Mouse (Mus musculus): ENCODE data around the gene Gm614. TPM values are rescaled to one million over a fixed set of nuclear protein-coding genes. Genes with fewer than 3 reads are reported as not detected.
A peak's percentile ranks its signal among the peaks of the same experiment; 100 is the strongest.

The Gm614 gene
- total RNA-seq (2022): not detected

DNA sequence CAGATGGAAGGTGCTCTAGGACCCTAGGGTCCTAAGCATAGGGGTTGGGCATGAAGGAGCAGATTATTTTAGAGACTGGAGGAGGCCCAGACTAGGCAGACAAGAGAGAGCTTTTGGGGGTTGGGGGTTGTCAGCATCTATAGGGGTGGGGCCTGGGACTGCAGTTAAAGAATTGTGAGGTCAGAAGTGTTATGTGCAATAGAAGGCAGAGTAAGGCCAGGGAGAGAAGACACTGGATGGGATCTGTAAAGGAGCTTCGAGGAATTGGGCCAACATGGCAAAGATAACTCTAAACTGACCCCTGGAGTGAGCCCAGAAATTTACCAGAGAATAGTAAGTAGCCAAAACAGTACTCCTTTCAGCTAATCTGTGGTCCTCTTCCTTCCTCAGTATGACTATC, at the start of gene Gm614:
Gene Gm614, minus strand, starts transcription at position 101 of the 400 bp plus-strand sequence.
- DNase-seq (ENCODE audit: low spot score in 2 of 2): no peak

DNA sequence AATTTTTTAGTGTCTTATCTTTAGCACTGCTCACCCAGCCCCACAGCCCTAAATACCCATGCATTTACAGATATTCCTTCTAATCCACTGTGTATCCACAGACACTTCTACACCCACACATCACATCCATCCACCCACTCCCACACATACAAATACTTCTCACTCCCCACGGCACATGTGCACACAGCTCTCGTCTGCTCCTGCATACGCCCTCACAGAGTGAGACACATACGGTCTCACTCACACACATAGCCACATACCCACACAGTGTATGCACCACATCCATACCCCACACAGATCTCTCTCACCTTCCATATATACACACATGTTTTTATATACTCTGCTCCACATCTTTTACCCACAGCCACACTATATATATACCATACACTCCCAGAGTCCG, 45.5 kb upstream of the Gm614 start:
- no peak for DNase-seq (ENCODE audit: low spot score in 2 of 2)

DNA sequence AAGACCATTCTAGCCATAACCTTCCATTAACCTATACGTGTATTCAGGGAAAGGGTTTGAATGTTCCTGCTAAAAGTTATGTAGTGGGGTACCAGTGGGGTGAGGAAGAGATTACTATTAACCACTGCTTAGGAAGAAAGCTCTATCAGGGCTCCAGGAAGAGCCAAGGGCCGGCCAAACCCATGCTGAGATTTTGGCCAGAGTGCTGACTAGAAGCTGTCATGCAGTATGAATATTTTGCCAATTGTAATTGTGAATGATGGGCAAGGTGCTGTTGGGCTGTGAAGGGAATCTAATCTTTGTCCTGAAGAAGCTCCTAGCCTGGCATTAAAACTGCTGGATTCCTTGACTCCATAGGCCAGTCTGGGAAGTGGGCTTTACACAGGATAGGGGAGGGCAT, 40.9 kb upstream of the Gm614 start:
- no peak for DNase-seq (ENCODE audit: low spot score in 2 of 2)

DNA sequence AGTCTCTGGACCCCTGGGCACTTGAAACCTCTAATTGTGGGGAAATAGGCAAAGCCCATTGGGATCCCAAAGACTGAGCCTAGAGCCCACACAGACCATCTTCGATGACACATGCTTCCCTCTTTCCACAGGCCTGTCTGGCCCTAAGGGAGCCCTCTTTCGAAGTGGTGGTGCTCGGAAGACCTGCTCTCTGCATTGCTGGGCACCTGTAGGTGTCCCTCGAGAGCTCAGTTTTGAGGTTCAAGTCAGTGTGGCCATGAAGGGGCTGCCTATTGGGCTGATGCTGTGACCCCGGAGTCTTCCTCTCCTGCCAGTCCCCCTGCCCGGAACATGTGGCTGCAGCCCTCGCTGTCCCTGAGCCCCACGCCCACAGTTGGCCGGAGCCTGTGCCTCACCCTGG, 37.9 kb upstream of the Gm614 start:
- DNase-seq (ENCODE audit: low spot score in 2 of 2): no peak

DNA sequence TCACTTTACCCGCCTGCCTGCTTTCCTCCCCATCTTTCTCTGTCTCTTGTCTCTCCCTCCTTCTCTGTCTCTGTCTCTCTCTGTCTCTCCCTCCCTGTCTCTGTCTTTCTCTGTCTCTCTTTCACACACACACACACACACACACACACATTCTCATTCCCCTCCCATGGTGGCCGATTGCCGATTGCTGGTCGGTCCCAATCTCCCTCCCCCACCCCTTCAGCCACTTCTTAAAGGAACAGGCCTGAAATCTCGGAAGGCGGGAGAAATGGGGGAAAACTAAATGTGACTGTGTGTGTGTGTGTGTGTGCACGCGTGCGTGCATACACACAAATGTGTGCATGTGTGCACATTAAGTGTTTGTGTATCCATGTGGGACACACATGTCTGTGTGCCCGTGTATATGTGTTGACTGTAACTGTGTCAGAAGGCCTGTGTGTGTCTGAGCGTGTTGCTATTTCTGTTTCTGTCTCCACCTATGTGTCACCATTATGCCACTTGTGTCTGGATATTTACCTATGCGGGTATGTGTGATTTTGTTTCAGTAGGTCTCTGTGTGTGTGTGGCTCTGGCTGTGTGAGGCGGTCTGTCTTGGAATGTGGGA, 36.7 kb upstream of the Gm614 start:
- no peak for DNase-seq (ENCODE audit: low spot score in 2 of 2)

DNA sequence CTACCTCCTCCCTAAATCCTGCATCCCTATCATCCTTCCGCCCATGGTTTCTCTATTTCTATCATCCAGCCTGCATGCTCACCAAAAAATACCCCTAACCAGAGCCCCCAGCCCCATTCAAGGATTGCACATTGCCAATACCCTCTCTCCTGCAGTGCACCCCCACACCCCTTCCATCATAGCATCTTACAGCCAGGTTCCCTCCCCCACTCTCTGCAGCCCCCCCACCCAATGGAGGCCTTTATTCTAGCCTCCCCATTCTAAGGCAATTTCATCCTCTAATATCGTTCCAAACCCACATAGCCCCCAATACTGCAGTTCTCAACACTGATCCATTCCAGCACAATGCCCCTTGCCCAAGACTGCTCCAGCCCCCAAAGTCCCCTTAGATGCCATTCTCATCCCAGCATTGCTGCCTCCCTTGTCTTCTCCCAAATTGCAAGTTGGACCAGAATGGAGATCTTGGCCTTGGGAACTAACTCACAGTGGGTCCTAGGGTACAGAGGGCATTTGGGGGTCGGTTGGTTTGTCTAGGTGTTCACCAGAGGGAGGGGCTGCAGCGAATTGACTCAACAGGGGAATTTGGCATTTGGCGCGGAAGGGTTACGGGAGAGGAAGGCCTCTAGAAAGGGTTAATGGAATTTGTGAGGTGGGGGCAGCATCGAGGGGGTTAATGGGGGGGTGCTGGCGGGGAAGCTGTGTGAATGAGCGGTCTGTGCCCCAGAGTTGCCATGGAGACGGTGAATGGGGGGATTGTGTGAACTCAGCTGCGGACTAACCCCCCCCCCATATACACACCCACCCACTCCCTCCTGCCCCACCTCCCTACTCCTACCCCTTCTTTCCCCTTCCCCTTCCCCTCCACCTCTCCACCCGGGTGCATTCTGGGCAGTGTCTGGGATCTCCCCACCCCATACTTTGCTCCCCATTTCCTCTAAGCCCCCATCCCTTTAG, 36.0 kb upstream of the Gm614 start:
- DNase-seq (ENCODE audit: low spot score in 2 of 2): no peak

DNA sequence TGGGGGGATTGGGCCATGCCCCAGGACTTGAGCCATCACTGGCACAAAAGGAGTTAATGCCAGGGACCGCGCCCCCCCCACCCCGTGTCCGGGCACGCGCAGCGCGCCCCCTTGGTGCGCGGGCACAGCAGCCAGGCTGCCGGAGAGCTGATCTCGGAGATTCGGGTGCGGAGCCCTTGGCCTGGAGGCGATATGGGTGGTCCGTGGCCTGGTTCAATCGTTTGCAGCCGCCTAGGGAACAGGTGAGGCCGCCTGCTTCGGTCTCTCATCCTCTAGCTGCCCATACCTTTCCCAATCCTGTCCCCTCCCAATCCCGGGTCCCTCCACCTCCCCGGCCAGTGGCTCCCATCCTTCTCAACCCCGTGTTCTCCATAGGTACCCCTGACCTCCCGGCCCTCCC, 35.3 kb upstream of the Gm614 start, which contains the start of gene Nlgn3:
Gene Nlgn3, plus strand, starts transcription at position 114 of the 400 bp plus-strand sequence.
- no peak for DNase-seq (ENCODE audit: low spot score in 2 of 2)

DNA sequence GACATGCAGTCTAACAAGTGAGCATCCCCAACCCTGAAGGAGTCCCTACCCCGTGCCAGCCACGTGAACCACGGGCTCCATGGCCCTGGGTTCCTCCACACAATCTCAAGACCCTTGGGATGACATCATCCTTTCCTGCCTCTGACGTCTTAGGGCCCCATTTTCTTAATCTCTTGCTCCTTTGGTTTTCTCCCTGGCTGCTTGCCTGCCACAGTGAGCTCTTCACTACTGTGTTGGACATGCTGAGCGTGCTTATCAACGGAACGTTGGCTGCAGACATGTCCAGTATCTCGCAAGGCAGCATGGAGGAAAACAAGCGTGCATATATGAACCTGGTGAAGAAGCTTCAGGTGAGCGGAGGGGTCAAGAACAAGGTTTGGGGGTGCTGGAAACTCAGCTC, 26.3 kb upstream of the Gm614 start:
- no peak for DNase-seq (ENCODE audit: low spot score in 2 of 2)

DNA sequence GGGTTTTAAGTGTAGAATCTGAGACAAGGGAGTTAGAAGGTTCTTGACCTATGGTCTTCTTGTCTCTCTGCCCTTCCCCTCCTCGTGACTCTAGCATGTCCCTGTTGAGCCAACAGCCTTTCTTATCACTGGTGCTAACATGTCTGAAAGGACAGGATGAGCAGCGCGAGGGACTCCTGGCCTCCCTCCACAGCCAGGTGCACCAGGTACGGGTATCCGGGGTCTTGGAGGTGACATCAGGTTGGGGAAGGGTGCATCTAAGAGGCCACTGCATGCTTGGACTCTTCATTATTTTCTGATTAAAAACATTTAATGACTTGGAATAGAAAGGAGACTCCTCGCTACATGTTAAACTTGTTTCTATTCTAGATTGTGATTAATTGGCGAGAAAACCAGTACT, 25.2 kb upstream of the Gm614 start:
- no peak for DNase-seq (ENCODE audit: low spot score in 2 of 2)

DNA sequence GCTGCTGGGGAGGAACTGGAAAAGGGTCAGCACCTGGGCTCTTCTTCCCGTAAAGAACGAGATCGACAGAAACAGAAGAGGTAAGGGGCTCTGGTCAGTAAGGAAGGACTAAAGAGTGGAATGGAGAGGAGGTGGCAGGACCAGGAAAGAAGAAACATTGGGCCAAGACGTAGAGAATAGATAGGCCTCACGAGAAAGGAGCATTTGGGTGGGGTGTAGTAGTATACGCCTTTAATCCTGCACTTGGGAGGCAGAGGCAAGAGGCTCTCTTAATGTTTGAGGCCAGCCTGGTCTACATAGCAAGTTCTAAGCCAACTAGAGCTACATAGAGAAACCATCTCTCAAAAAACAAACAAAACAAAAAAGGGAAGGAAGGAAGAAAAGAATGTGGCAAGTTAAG, 24.6 kb upstream of the Gm614 start:
- no peak for DNase-seq (ENCODE audit: low spot score in 2 of 2)

DNA sequence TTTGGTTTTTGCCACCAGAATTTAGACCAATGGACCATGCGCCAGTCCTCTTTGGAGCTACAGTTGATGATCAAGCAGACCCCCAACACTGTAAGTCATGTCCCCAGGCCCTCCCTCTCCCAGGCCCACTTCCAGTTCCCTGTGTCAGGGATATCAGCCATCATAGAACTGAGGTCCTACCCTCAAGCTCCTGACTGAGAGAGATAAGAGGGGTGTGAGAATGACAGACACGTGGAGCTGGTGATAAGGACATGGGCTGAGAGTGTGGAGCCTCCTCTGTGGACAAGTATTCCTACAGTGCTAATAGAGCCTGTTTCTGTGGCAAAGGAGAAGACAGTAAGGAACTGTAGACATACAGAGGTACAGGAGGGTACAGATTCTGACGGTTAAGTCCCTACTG, 23.8 kb upstream of the Gm614 start:
- DNase-seq (ENCODE audit: low spot score in 2 of 2): no peak

DNA sequence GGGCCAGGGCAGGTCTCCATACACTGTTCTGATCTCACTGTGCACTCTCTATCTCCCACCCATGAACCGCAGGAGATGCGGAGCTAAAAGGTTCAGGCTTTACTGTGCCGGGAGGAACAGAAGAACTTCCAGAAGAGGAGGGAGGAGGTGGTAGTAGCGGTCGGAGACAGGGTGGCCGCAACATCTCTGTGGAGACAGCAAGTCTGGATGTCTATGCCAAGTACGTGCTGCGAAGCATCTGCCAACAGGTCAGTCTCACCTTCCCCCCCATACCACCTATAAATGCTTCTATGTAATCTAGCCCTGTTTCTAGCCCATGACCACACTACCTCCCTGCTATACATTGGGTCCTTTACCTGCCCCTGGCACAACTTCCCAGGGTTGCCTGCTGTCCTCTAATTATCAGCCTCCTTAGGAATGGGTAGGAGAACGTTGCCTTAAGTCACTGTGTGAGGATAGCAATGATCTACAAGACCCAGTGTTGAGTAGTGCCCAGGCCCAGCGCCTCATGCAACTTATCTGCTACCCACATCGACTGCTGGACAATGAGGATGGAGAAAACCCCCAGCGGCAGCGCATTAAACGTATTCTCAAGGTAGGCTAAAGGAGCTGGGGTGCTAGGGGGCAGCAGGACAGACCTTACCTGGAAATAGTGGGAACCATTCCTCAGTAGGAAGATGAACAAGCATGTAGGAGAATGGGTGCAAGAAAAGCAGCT, 22.3 kb upstream of the Gm614 start:
- DNase-seq (ENCODE audit: low spot score in 2 of 2): no peak

DNA sequence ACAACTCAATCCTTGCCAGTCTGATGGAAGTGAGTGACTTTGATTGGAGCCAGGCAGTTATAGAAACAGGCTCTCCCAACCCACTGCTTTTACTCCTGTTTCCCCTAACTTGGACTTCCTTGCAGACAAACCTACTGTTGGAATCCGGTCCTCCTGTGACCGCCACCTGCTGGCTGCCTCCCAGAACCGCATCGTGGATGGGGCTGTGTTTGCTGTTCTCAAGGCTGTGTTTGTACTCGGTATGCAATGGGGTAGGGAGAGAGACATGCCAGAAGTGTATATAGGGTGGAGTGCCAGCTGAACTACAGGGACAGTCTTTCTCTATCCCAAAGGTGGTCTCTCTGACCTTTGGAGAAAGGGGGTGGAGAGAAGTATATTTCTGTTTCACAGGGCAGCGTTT, 21.7 kb upstream of the Gm614 start:
- DNase-seq (ENCODE audit: low spot score in 2 of 2): no peak

DNA sequence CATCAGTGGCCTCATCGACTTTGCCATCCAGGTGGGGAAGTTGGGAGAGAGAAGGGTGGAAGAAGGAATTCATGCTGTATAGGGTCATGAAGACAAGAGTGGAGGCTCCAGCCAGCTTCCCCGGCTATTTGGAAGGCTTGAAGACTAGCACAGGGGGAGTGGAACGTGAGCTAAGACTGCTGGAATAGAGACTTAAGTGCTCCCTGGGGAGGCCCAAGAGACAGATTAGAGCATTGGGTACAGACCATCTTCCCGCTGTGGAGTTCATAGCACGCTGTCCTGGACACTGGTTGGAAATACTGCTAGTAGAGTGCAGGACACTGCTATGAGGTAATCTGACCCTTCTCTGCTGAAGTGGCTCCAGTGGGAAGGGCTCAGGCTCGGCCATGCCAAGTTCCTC, 19.0 kb upstream of the Gm614 start:
- DNase-seq (ENCODE audit: low spot score in 2 of 2): no peak

DNA sequence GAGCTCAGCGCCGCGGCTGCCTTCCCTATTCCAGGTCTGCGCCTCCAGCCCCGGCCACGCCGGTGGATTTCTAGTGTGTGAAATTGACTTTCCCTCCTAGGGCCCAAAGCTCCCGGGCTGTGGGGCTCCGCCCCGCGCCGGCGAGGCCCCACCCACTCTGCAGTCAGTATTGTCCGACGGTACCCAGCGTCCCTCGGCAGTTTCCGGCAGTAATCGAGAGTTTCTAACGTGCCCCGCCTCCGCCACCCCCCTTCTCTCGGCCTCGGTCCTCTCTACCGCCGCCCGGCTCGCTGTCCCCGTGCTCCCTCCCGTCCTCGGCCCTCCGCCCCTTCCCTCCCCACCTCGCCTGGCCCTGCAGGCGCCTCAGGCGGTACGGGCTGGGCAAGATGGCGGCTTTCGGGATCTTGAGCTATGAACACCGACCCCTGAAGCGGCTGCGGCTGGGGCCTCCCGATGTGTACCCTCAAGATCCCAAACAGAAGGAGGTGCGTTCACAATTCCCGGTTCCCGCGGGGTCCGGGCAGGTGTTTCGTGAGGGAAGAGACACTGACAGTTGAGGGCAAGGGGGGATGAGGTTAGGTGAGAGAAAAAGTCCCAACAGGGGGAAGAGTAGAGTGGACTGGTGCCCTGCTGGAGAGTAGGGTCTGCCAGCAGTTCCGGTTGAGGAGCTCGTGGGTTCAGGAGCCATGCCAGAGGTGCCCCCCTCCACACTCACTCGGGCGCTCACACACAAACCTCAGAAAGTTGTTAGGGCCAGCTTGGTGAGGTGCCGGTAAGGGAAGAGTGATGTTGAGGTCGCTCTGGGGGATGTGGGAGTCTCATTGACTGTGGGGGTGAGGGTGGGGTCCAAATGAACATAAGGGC, 10.3 kb upstream of the Gm614 start, which contains the start of gene Med12:
Gene Med12, plus strand, starts transcription at position 156 of the 864 bp plus-strand sequence.
- DNase-seq (ENCODE audit: low spot score in 2 of 2): peak; percentile 84 to 89

DNA sequence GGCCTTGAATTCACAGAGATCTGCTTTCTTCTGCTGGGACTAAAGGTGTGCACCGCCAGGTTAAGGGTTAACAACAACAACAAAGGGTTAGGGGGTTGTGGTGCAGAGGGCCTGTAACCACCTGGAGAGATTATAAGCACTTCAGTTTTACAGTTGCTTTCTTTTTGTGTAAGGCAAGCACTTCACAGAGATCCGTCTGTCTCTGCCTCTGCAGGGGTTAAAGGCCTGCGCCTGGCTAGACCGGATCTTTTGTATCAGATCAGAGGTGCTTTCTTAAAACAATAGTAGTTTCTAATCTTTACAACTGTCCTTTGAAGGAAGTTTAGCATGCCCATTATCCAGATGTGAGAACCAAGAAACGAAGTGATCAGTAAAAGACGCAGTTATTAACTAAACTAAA, 9.6 kb upstream of the Gm614 start:
- DNase-seq (ENCODE audit: low spot score in 2 of 2): no peak

DNA sequence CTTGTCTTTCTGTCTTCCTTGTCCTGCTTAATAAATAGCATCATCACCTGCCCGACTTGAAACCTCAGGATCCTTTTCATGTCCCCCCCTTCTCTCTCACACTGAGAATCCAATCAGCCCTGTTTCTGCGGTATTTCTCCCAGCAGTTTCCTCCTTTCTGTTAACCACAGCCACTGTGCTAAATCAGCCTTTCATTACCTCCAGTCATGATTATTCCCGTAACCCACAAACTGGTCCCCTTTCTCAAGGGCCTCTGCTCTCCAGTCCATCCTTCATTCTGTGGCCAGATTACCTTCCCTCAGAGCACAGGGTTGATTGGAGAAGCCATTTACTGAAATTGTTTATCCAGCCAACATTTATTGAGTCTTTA, 4.9 kb upstream of the Gm614 start, which contains the start of gene Gm20489:
Gene Gm20489, minus strand, starts transcription at position 269 of the 370 bp plus-strand sequence.
- no peak for DNase-seq (ENCODE audit: low spot score in 2 of 2)

DNA sequence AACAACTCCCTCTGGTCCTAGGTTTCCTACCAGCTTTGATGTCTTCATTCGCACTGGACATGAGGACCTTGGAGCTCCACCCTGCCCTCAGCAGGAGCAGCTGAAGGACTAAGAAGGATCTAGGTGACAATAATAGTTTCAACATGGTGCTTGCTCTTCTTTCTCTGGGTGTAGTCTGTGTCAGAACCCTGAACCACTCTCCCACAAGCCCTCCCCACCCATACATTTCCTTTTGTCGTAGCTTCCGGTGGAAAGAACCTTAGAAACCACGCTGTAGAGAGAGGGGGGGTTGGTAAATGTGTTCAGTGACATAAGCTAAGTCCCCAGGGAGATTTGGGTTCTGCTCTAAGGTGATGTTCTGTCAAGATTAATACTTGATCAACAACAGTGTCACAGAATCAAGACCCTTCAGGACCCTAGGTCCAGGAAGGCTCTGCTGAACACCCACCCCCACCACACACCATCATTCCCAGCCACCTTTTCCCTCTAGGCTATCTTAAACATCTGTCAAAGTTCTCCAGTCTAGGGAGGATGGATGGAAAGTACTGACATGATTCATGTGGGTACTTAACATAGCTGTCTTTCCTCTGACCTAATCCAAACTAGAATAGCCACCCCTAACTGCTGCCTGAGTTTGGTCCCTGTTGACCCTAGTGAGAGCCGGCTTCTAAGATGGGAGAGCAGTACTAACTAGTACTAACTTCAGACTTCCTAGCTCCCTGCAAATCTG, 4.4 kb upstream of the Gm614 start, which contains the start of gene Il2rg:
Gene Il2rg, minus strand, starts transcription at position 231 of the 730 bp plus-strand sequence.
- no peak for DNase-seq (ENCODE audit: low spot score in 2 of 2)

DNA sequence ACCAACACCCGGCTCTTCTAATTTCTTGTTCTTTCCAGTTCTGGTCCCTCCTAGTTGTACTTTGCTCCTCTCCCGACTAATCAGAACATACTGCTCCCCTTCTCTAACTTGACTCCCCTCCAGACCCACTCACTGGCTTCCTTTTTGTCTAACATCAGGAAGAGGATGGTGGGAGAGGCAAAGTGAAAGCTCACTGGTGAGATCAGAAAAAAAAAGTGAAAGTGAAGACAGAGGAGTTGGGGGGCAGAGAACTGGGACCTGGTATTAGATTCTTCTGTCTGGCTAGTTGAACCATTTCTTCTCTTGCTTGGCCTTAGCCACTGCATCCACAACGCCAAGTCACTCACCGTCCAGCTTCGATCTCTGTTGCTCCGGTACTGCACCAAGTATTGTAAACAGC, 2.8 kb upstream of the Gm614 start:
- DNase-seq (ENCODE audit: low spot score in 2 of 2): no peak
